10 mouse cellular contexts compared by ENCODE assay signal in genomic region chr11:46069408-46070003, GRCm38 (mm10). TPM values are rescaled to one million over a fixed set of nuclear protein-coding genes. Genes with fewer than 3 reads are reported as not detected.
DNase-seq lines count a peak whose midpoint lies in the region; ATAC-seq lines count a peak whose summit lies in the region.
"Had no signal": no experiment of that assay in that cellular context is flagged by ENCODE, and none has a peak within 500 bp of the region (broad histone marks: within the 10 kb centered on the region; RNA-seq: fewer than 3 reads in every experiment).

No protein-coding gene starts in this region.

- peak overlapping the region; percentile 94 for H3K27ac ChIP-seq in kidney, embryonic 15.5 days
- H3K27ac ChIP-seq: layer of hippocampus, adult 2 months had no signal

- no peak overlapping the region for H3K9ac ChIP-seq in kidney, embryonic 15.5 days

- DNase-seq in kidney, adult 8-10 months, result no peak
- DNase-seq in embryo, embryonic 10.5 days (ENCODE audit: low spot score), result peak; percentile 48
- peak; percentile 62 for DNase-seq in heart, postnatal 4 days
- peak; percentile 44 for DNase-seq in neural tube, embryonic 10.5 days (ENCODE audit: extremely low spot score, low spot score)
- DNase-seq in left cerebral cortex, adult 11 months (ENCODE audit: low spot score), result no peak
- no peak for DNase-seq in layer of hippocampus, postnatal 14 days (ENCODE audit: low spot score in 2 of 2)
- no peak for DNase-seq in left cerebral cortex, postnatal 25 days (ENCODE audit: low spot score in 2 of 2)
- DNase-seq: cerebellum, adult 9-11 months had no signal

- H3K4me2 ChIP-seq in kidney, embryonic 15.5 days, result peak overlapping the region; percentile 27; the same call in 1 of the 2 replicates

- H3K4me1 ChIP-seq in kidney, embryonic 15.5 days, result peaks cover 80% of the 10 kb centered on the region

- peaks cover 4% of the 10 kb centered on the region; the same call in 1 of the 2 replicates for H3K36me3 ChIP-seq in kidney, embryonic 15.5 days

- intact Hi-C loops in left cerebral cortex, postnatal 25 days (cut with DNase I), result no loop called here

- ATAC-seq in kidney, embryonic 15.5 days (replicated peaks; ENCODE audit: low FRiP score), result peak; percentile 3; the same call in 1 of the 2 replicates

- 23% methylated on average over 17 of the region's 17 CpGs for WGBS in kidney, embryonic 15.5 days

- no peak overlapping the region for H3K4me3 ChIP-seq in kidney, embryonic 15.5 days (replicated peaks)
- H3K4me3 ChIP-seq: layer of hippocampus, adult 2 months had no signal

- no peaks in the 10 kb centered on the region for H3K27me3 ChIP-seq in kidney, embryonic 15.5 days

- no peaks in the 10 kb centered on the region for H3K9me3 ChIP-seq in kidney, embryonic 15.5 days (replicated peaks)

RNA-seq across cellular contexts. Expression of gene Adam19, which starts 13.7 kb away (rescaled TPM):
- polyA plus RNA-seq in kidney, embryonic 15.5 days (2015; fragmentation: Nextera tagmentation; extraction: Ambion mirVana), result 14.4 and 17.9 TPM in 2 replicates
- total RNA-seq in heart, postnatal 4 days (2021), result 100 to 1,000 TPM; 161 to 163 TPM
- 10 to 100 TPM; 27.5 to 28.4 TPM for total RNA-seq in layer of hippocampus, postnatal 14 days (2021)
- 10 to 100 TPM; 23.6 to 26.8 TPM for total RNA-seq in left cerebral cortex, postnatal 25 days (2021)

RNA-seq across cellular contexts. Expression of gene Gm12166, which starts 17.4 kb away (rescaled TPM):
- polyA plus RNA-seq in kidney, embryonic 15.5 days (2015; fragmentation: Nextera tagmentation; extraction: Ambion mirVana), result 2.8 and 6.7 TPM in 2 replicates
- total RNA-seq in heart, postnatal 4 days (2021), result 1 to 10 TPM; 2.7 to 4.0 TPM
- 1 to 10 TPM; 2.7 to 6.0 TPM for total RNA-seq in layer of hippocampus, postnatal 14 days (2021)
- total RNA-seq in left cerebral cortex, postnatal 25 days (2021), result 1 to 10 TPM; 1.2 to 2.8 TPM

Comparison
In these comparisons a context has a peak if more than half of its experiments do, and no peak if none do; other contexts are left out.
1. DNase-seq: peak in embryo, embryonic 10.5 days (single experiment), heart, postnatal 4 days (single experiment) and neural tube, embryonic 10.5 days (single experiment); none in kidney, adult 8-10 months (0 of 2), left cerebral cortex, adult 11 months (single experiment), layer of hippocampus, postnatal 14 days (0 of 2) and left cerebral cortex, postnatal 25 days (0 of 2).
2. RNA of gene Adam19, which starts 13.7 kb away (total RNA-seq): 161 to 163 TPM in heart, postnatal 4 days; 27.5 to 28.4 TPM in layer of hippocampus, postnatal 14 days and 23.6 to 26.8 TPM in left cerebral cortex, postnatal 25 days; every median in the first group is over 4 times any median in the second.